Mouse (Mus musculus) layer of hippocampus, postnatal 14 days (tissue): ENCODE data around the gene Sox15. TPM values are rescaled to one million over a fixed set of nuclear protein-coding genes. Genes with fewer than 3 reads are reported as not detected.
"Not testable (repeated sequence)": the region's sequence is repeated elsewhere in the genome, so short reads cannot be mapped to it uniquely, and the experiment has no call there.

Experiments
- DNase-seq, 2 experiments: peaks; one replicate each; pipeline ENCODE4 v3.0.0; 2021 to 2022; ENCODE audit warnings: low spot score in 2 of 2, mixed read lengths in 1 of 2
- long read RNA-seq, 2 experiments: library from polyadenylated mRNA; stranded (forward); transcript quantifications; one replicate each; pipeline ENCODE4 v2.0.0; 2021
- total RNA-seq, 2 experiments: library from RNA; stranded (reverse); gene quantifications; 2 replicates each; pipeline ENCODE4 v1.2.3; 2021

Gene Sox15
- under 1 TPM in 1 of 2 experiments, not detected in 1; 0.48 TPM for total RNA-seq
- long read RNA-seq, experiment 1, partial matches to known transcripts = 0 of 1 reads
- long read RNA-seq, experiment 1, other reads (novel, unspliced or antisense) = 1 of 1 reads
- long read RNA-seq, experiment 2 = 0 reads

DNA sequence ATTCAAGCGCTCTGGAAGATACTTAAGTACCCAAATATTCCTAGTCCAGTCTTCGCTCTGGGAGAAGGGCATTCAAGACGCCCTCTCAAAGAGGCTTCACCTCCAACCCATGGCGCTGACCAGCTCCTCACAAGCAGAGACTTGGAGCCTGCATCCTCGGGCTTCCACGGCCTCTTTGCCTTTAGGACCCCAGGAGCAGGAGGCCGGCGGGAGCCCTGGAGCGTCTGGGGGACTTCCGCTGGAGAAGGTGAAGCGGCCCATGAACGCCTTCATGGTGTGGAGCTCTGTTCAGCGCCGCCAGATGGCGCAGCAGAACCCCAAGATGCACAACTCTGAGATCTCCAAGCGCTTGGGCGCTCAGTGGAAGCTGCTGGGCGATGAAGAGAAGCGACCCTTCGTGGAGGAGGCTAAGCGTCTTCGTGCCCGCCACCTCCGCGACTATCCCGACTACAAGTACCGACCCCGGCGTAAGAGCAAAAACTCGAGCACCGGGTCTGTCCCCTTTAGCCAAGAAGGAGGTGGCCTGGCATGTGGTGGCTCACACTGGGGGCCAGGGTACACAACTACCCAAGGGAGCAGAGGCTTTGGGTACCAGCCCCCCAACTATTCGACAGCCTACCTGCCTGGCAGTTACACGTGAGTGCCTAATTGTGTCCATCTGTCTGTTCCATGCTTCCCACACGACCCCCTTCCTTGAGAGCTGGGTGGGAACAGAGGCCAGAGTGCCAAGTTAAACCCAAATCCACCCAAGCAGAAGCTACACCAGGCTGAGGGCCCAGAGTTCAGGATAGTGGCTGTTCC is at the start of gene Sox15:
Gene Sox15, plus strand, starts transcription at position 51 of the 801 bp plus-strand sequence.
- DNase-seq = peak; percentile 66 to 79

DNA sequence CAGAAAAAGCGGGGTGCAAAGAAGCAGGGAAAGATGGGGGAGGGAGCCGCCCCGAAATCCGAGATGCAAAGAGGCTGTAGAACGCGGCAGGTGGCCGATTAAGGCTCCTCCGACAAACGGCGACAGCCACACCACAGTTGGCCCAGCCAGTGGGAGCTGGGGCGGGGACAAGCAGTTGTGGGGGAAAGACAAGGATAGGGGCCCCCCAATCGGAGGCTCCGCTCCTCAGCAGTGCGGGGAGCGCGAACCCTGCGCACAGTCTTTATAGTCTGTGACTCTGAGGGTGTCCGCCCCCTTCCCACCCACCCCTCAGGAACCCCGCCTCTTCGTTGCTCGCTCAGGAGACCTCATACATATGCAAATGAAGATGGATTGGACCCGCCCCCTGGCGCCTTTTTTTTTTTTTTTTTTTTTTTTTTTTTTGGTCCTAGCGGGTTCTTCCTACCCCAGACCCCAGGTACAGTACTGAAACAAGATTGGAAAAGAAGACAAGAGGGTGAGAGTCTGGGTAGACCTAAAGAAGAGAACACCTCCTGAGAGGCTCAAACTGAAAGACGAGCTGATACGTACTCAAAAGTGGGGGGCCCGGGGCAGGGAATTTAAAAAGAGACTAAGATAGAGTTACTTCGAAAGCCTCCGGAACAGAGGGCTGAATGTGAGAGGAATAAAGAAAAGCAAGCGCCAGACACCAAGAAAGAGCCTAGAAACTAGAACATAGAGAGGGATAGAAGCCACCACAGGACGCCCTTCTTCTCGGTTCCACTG is 49.2 kb upstream of the Sox15 start, which contains the start of gene Atp1b2:
Gene Atp1b2, minus strand, starts transcription at position 217 of the 765 bp plus-strand sequence.
- DNase-seq = peak; percentile 85 to 92

DNA sequence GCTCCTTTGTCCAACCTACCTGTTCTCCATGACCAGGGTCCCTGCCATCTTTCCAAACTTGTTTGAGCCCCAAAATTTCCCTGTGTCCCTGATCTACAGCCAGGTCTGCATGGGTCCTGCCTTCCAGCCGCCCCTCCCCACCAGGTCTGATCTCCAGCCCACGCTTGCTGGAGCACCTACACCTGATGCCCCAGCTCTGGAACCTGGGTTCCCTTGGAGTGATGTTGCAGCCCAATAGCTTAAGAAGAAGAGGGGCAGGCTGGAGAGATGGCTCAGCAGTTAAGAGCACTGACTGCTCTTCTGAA is 48.7 kb upstream of the Sox15 start:
- no peak for DNase-seq

DNA sequence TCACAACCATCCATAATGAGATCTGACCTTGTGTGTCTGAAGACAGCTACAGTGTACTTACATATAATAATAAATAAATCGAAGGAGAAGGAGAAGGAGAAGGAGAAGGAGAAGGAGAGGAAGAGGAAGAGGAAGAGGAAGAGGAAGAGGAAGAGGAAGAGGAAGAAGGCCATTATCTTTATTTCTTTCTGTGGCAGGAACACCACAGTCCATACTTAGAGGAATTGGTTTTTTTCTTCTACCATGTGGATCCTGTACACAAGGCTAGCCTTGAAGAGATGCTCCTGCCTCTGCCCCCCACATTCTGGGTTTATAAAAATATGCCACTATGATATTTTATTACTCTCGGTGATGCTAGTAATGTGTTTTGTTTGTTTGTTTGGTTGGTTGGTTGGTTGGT is 48.3 kb upstream of the Sox15 start:
- no peak for DNase-seq

DNA sequence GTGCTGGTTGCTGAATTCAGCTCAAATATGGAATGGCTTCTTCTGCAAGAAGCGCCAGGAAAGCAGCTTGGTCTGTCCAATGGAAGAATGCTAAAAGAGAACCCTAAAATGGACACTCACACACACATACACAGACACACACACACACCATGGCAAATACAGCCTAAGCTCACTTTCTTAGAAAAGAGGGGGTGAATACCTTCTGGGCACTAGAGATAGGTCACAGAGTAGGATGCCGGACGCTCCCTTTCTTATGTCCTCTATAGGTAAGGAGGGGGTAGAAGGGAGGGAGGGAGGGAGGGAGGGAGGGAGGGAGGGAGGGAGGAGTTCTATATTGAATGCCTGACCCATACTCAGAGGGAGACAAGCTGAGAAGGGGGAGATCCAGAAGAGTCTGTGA is 46.6 kb upstream of the Sox15 start:
- DNase-seq = no peak

DNA sequence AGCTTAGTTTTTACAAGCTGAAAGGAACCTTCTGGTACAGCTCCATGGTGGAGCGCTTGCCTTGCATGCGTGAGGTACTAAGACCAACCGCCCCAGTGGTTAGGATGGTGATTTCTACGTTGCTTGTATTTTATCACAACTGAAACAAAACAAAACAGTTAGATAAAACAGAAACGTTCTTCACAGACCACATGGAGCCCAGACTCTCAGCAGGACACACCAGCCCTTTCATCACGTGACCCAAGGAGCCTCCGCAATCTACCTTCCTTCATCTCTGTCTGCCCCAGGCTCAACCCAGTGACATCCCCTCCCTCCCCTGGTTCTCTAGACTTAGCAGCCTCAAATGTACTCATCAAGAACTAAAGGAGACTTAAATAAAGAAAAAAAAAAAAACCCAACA is 45.7 kb upstream of the Sox15 start:
- DNase-seq = no peak

DNA sequence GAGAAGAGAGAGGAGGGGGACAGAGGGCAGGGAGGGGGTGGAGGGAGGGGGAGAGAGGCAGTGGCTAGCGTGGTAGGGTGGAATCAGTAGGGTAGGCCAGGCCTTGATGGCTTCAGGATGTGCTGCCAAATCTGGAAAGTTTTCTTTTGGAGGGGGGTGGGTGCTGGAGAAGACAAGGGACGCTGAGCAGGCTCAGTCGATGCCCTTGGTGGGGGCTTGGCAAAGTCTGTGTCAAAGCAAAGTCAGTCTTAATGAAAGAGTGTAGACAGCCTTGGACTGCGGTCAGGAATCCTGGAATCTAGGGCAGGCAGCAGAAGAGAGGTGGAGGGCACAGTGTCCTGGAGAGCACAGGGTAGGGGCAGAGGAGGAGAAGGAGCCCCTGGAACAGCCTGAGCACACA is 44.2 kb upstream of the Sox15 start:
- DNase-seq = peak in 1 of 2 experiments; percentile 60

DNA sequence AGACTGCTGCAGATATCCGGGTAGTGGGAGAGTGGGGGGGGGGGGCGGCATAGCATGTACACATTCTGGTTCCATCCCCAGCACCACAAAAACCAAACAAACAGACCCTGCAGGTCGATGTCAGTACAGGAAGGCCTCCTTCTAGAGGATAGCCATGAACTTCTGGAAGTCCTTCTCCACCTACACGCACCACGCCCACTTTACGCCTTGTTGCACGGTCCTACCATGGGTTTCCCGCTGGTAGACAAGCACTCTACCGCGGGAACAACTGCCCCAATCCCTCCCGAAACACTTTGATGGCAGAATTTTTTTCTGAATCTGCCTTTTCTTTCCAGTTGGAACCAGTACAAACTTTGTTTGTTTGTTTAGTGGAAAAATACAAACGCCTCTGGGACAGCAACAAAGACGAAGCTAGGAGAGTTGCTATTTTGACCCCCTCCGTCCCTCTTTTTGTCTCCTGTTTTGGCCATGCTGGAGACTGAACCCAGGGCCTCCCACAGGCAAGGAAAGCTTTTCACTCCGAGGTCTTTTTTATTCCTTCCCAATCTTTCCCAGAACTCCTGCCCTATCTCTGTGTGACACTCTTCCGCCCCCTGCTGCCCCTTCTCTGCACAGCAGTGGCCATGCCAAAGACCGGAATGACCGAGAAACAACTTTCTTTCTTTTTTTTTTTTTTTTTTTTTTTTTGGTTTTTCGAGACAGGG is 41.4 kb upstream of the Sox15 start:
- DNase-seq = peak; percentile 78 to 86

DNA sequence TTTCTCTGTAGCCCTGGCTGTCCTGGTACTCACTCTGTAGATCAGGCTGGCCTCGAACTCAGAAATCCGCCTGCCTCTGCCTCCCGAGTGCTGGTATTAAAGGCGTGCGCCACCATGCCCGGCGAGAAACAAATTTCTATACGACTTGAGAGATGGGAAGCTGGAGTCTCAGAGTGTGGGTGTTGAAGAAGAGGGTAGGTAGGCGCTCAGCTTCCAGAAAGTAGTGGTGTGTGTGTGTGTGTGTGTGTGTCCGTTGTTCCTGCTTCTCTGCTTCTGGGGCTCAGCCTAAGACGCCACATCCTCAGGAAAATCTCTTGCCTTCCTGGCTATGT is 40.9 kb upstream of the Sox15 start:
- DNase-seq = not testable (repeated sequence)

DNA sequence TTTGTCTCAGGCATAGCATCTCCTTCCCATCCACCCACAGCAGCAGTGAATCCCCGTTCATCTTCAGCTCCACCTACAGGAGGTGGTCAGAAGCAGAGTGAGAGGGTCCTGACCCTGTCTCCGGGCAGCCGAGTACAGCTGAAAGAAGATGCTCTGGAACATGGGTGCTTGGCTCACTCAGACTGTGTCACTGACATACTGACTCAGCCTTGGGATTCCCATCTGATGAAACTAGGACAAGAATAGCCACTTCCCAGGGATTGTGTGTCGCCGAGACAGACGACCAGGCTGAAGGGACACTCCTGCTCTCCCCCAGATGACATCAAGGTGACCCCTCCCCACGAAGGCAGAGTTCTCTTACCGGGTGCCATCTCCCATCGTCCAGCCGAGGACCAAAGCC is 38.3 kb upstream of the Sox15 start:
- DNase-seq = no peak

DNA sequence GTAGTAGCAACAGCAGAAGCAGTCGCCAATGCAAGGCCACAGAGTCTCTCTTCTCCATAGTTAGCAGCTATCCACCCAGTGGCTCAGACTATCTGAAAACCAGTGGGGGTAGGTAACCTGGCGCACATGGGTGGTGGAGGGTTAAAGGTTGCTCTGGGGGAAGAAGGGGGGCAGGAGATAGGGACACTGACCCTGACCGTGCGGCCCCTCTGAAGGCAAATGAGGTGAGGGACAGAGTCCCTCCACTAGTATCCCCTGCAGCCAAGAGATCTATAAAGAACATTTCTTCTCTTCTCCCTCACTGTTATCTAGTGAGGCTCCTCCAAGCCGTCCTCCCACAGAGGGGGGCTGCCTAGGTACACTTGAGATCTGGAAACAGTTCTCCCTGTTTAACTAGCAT is 37.3 kb upstream of the Sox15 start, which contains the start of gene Shbg:
Gene Shbg, minus strand, starts transcription at position 101 of the 400 bp plus-strand sequence.
- no peak for DNase-seq

DNA sequence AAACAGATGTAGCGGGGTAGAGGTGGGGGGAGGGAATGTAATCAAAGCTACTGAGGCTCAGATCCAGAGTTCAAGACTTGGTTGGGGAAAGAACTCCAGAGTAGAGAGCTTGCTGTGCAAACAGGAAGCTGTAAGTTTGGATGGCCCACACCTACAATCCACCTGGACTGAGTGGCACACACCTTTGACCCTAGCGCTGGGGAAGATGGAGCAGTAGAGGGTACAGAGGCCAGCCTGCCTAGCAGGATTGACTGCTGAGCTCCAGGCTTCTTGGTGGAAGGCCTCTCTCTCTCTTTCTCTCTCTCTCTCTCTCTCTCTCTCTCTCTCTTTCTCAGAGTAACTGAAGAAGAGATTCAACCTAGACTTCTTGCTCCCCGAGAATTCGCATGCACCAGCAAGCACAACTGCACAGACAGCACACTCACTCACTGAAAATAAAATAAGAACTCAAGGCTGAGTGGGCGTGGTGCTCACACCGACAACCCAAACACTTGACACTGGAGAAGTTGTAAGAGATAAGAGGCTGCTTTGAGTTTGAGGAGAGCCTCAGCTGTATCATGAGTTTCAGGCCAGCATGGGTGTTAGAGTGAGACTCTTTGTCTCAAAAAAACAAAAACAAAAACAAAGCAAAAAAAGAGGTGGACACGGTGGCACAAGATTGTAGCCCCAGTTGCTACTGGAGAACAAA is 34.6 kb upstream of the Sox15 start:
- no peak for DNase-seq

DNA sequence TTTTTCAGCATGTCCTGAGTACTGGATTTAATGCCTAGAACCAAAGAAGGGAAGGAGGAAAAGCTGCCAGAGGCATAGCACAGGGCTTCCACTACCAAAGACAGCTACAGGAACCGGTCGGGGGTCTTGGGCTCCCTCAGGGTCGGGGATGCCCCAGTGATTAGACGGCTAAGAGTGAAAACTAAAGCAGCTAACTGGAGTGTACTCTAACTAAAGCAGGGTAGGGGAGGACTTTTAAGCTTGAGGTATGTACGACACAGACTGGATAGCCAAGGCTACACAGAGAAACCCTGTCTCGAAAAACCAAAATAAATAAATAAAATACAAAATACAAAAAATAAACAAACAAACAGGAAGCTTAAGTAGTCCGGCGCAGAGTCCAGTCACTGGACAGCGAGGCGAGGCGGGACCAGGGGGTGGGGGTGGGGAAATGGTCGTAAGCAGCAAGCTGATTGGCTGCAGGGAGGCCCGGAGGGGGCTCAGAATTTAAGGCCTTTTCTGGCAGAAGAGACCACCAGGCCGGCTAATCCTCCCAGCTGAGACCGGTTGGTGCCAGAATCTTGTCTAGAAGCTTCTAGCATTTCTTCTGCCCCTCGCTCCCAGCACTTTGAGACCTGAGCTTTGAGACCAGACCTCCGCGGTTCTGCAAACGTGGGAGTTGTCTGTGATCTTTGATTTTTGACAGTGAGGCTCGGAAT is 33.4 kb upstream of the Sox15 start, which contains the start of gene Sat2:
Gene Sat2, plus strand, starts transcription at position 454 of the 698 bp plus-strand sequence.
- DNase-seq = peak; percentile 61 to 69

DNA sequence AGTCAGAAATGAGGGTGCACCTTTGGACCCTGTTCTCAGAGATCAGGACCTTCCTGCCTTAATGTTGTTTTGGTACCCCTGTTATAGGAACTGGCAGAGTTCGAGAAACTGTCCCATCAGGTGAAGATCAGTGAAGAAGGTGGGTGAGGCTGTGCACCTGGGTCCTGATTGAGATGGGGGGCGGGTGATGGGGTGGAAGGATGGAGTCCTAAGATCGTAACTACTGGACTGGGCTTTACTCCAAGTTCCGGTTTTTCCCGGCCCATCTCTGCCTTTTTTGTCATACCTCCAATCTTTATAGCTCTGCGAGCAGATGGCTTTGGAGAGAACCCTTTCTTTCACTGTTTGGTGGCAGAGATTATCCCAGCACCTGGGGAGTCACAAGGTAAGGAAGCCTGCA is 32.7 kb upstream of the Sox15 start:
- DNase-seq = no peak

DNA sequence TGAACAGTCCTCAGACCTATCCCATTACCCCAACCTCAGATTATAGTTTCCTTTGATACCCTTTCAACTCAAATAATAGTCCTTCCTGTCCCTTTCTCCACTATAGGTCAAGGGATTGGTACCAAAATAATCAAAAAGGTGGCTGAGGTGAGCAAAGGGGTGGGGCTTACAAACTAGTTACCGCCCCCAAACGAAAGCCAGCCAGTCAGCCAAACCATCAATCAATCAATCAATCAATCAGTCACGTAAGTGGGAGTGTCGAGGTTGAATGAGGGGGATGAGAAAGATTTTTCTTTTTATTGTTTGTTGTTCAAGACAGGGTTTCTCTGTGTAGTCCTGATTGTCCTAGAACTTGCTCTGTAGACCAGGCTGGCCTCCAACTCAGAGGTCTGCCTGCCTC is 32.1 kb upstream of the Sox15 start:
- DNase-seq = no peak

DNA sequence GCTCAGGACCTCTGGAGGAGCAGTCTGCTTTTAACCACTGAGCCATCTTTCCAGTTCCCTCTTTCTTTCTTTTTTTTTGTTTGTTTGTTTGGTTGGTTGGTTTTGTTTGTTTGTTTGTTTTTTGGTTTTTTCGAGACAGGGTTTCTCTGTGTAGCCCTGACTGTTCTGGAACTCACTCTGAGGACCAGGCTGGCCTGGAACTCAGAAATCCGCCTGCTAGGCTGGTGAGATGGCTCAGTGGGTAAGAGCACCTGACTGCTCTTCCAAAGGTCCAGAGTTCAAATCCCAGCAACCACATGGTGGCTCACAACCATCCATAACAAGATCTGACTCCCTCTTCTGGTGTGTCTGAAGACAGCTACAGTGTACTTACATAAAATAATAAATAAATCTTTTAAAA is 30.8 kb upstream of the Sox15 start:
- DNase-seq = not testable (repeated sequence)

DNA sequence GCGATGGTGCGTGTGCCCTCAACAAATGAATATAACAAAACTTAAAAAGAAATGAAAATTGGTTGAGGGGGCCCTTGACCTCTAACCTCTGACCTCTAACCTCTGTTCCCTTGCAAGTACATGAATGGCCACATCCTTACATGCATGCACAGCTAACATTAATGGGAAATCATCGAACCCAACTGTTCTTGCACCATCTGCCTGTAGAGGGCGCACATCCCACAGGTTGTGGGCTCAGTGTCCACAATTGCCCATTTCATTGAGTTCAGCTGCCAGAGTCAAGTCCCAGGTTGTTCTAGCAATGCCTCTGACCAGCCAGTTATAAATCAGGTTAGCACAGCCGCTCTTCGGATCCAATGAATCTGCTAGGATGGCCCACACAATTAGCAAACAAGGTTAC is 26.8 kb upstream of the Sox15 start:
- peak; percentile 53 to 72 for DNase-seq

DNA sequence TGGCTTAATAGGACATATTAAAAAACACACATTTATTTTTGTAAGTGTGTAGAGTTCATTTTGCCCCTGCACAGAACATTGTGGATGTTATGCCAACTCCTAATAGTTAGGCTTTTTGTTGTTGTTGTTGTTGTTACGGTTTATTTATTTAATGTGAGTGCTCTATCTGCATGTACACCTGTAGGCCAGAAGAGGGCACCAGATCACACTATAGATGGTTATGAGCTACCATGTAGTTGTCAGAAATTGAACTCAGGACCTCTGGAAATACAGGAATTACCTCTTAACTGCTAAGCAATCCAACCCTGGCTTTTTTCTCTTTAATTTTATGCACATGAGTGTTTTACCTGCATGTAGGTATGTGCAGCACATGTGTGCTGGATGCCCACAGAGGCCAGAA is 25.3 kb upstream of the Sox15 start:
- DNase-seq = no peak

DNA sequence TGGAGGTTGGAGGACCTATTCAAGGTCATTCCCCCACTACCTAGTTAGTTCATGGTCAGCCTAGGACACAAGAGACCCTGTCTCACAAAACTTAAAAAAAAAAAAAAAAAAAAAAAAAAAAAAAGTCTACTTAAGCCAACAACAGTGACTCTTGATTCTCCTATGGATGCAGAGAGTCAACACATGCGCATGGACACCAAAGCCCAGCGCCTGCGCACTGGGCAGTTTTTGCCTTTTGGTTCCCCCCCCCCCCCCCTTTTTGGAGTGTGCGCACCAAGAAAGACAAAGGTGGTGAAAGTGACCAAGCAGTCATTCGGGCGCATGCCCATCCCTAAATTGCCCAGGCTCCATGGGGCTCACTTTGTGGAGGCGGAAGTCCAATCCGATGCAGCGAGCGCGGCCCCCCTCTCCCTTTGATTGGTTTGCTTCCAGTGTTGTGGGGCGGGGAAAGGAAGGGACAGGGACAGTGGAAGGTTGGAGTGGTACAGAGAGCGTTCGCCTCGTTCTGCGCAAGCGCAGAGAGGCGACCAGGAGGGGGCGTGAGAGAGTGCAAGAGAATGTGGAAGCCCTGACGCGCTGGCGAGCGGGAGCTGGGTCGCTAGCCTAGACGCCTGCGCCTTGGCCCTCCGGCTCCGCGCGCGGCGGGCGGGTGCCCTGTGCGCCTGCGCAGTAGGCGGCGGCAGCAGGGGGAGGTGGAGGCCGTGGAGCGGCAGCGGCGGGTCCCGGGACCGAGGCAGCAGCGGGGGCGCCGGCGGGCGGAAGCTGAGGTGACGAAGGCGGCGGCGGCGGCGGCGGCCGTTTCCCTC is 22.6 kb upstream of the Sox15 start, which contains the start of gene Fxr2:
Gene Fxr2, plus strand, starts transcription at position 707 of the 806 bp plus-strand sequence.
- peak; percentile 100 for DNase-seq
